Mouse (Mus musculus): ENCODE data around the gene Cpa4.

- TF ChIP-seq EP300 (IDR thresholded peaks at IDR 0.05; ENCODE audit: low read depth) (no peak), CTCF (IDR thresholded peaks at IDR 0.05; ENCODE audit: low read depth) (no peak)
Observed at GRCm38 (mm10) chr6:30549231-30549761, 18.9 kb upstream of the Cpa4 start.

All from liver, postnatal 0 days (tissue).